Mouse (Mus musculus): ENCODE measurements at regions not wholly inside any gene's neighbourhood (a gene's known extent, or its start where the extent isn't known, plus 50 kb on each side); places are given as distances from the start of the nearest gene placed in this dataset.

- DNase-seq: no peak
These were observed 111.5 kb upstream of the Haao start for GRCm38 (mm10) chr17:83959159-83959848.

GRCm38 (mm10) chr17:83958706-83959105 is 110.9 kb upstream of the Haao start:
- DNase-seq: no peak

GRCm38 (mm10) chr17:83957661-83958540 is 110.1 kb upstream of the Haao start:
- DNase-seq: no peak

- no peak for DNase-seq
These were observed 109.2 kb upstream of the Haao start for GRCm38 (mm10) chr17:83956821-83957565.

GRCm38 (mm10) chr17:83955978-83956377 is 108.2 kb upstream of the Haao start:
- peak; percentile 55 for DNase-seq

GRCm38 (mm10) chr17:83955058-83955697 is 107.4 kb upstream of the Haao start:
- no peak for DNase-seq

- peak; percentile 55 for DNase-seq
These were observed 106.7 kb upstream of the Haao start for GRCm38 (mm10) chr17:83954291-83955057.

GRCm38 (mm10) chr17:83953656-83954055 is 105.9 kb upstream of the Haao start:
- DNase-seq: peak; percentile 27

GRCm38 (mm10) chr17:83946718-83947117 is 99.0 kb upstream of the Haao start:
- DNase-seq: no peak

- no peak for DNase-seq
These were observed 91.6 kb upstream of the Haao start for GRCm38 (mm10) chr17:83939344-83939743.

GRCm38 (mm10) chr17:83938671-83939244 is 91.0 kb upstream of the Haao start:
- no peak for DNase-seq

GRCm38 (mm10) chr17:83937576-83937975 is 89.8 kb upstream of the Haao start:
- no peak for DNase-seq

GRCm38 (mm10) chr17:83936677-83937076 is 88.9 kb upstream of the Haao start:
- no peak for DNase-seq

- DNase-seq: no peak
These were observed 88.2 kb upstream of the Haao start for GRCm38 (mm10) chr17:83935969-83936368.

- no peak for DNase-seq
These were observed 87.5 kb upstream of the Haao start for GRCm38 (mm10) chr17:83935232-83935631.

- no peak for DNase-seq
These were observed 86.0 kb upstream of the Haao start for GRCm38 (mm10) chr17:83933743-83934142.

GRCm38 (mm10) chr17:83930401-83930800 is 82.6 kb upstream of the Haao start:
- DNase-seq: no peak

- DNase-seq: no peak
These were observed 80.1 kb upstream of the Haao start for GRCm38 (mm10) chr17:83927749-83928387.

GRCm38 (mm10) chr17:83924259-83924922 is 76.6 kb upstream of the Haao start:
- no peak for DNase-seq

GRCm38 (mm10) chr17:83920894-83921293 is 73.1 kb upstream of the Haao start:
- no peak for DNase-seq

GRCm38 (mm10) chr17:83920225-83920624 is 72.5 kb upstream of the Haao start:
- no peak for DNase-seq

Measured in lung, postnatal 14 days (tissue).